Comparison of ENCODE assay signal across 8 mouse cellular contexts in the genomic region with DNA sequence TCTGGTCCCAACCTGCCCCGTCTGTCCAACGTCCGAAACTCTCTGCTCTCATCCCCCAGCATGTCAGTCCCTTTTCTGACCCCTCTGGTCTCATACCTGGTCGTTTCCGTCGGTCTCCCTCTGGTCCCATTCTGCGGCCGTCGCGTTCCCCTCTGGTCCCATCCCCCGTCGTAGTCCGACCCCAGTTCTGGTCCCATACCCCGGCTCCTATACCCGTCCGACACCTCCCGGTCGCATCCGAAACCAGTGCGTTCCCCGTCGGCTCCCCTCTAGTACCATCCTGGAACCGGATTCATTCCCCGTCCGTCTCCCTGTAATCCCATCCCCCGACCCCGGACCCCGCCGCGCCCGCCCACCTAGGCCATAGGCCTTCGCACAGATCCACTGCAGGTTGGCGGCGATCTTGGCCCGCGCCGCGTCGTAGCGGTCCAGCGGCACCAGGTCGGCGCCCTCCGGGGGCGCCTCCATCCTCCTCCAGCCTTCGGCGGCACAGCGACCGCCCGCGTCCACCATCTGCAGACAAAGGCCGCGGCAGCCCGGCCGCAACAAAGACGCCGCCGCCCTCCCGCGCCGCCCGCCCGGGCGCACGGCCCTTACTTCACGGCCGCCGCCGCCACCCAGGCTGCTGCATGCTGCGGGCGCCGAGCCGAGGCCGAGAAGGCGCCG. TPM values are rescaled to one million over a fixed set of nuclear protein-coding genes. Genes with fewer than 3 reads are reported as not detected.
A peak's percentile ranks its signal among the peaks of the same experiment; 100 is the strongest.
DNase-seq lines count a peak whose midpoint lies in the region; ATAC-seq and TF ChIP-seq lines count a peak whose summit lies in the region.

No protein-coding gene starts in this region.

- H3K9me3 ChIP-seq in forebrain, embryonic 10.5 days = no peaks in the 10 kb centered on the region
- no peaks in the 10 kb centered on the region for H3K9me3 ChIP-seq in intestine, embryonic 14.5 days (ENCODE audit: control insufficient read depth, low read length)
- H3K9me3 ChIP-seq in lung, postnatal 0 days (ENCODE audit: low read length) = no peaks in the 10 kb centered on the region
- no peaks in the 10 kb centered on the region for H3K9me3 ChIP-seq in stomach, embryonic 14.5 days (ENCODE audit: control insufficient read depth, low read depth, low read length)

- H3K36me3 ChIP-seq in forebrain, embryonic 10.5 days (replicated peaks) = peaks cover 31% of the 10 kb centered on the region
- H3K36me3 ChIP-seq in intestine, embryonic 14.5 days (ENCODE audit: control insufficient read depth, insufficient read depth, low read length) = no peaks in the 10 kb centered on the region
- no peaks in the 10 kb centered on the region for H3K36me3 ChIP-seq in lung, postnatal 0 days (ENCODE audit: insufficient read depth, low read length)
- no peaks in the 10 kb centered on the region for H3K36me3 ChIP-seq in stomach, embryonic 14.5 days (ENCODE audit: control insufficient read depth, insufficient read depth, low read length)

- DNase-seq in monocyte, adult 2 months (ENCODE audit: low read depth in 1 of 2, low spot score in 2 of 2) = peak; percentile 3 to 8
- DNase-seq in ZHBTc4 (ENCODE audit: low read depth, low spot score) = peak; percentile 62
- DNase-seq in forebrain, embryonic 10.5 days (ENCODE audit: extremely low spot score, low spot score) = peak; percentile 60
- peak; percentile 77 for DNase-seq in intestine, embryonic 14.5 days (ENCODE audit: low spot score)
- peak; percentile 26 for DNase-seq in lung, postnatal 0 days (ENCODE audit: low spot score)
- DNase-seq in cerebellum, adult 8-10 months = no peak

- H3K27ac ChIP-seq in forebrain, embryonic 10.5 days = peak overlapping the region; percentile 96
- H3K27ac ChIP-seq in intestine, embryonic 14.5 days (ENCODE audit: low read depth) = peak overlapping the region; percentile 66
- H3K27ac ChIP-seq in lung, postnatal 0 days (ENCODE audit: low read length) = peak overlapping the region; percentile 83
- H3K27ac ChIP-seq in stomach, embryonic 14.5 days (ENCODE audit: low read length) = peak overlapping the region; percentile 77

- no peak for TF ChIP-seq CTCF in lung, postnatal 0 days (IDR thresholded peaks at IDR 0.05)

- peak overlapping the region; percentile 95 for H3K9ac ChIP-seq in intestine, embryonic 14.5 days (ENCODE audit: low read length)
- peak overlapping the region; percentile 84 for H3K9ac ChIP-seq in lung, postnatal 0 days (replicated peaks; ENCODE audit: low read depth)
- H3K9ac ChIP-seq in stomach, embryonic 14.5 days (replicated peaks; ENCODE audit: low read depth, low read length) = peak overlapping the region; percentile 97

- H3K4me2 ChIP-seq in intestine, embryonic 14.5 days (ENCODE audit: low read length) = peak overlapping the region; percentile 90
- peak overlapping the region; percentile 90 for H3K4me2 ChIP-seq in lung, postnatal 0 days (replicated peaks; ENCODE audit: low read depth, low read length)
- H3K4me2 ChIP-seq in stomach, embryonic 14.5 days (replicated peaks; ENCODE audit: low read depth, low read length) = peak overlapping the region; percentile 88

- peak overlapping the region; percentile 74 for H3K4me3 ChIP-seq in forebrain, embryonic 10.5 days
- peak overlapping the region; percentile 87 for H3K4me3 ChIP-seq in intestine, embryonic 14.5 days (ENCODE audit: low read depth, low read length)
- peak overlapping the region; percentile 88 for H3K4me3 ChIP-seq in lung, postnatal 0 days (ENCODE audit: low read depth, low read length)
- peak overlapping the region; percentile 93 for H3K4me3 ChIP-seq in stomach, embryonic 14.5 days (ENCODE audit: low read depth, low read length)

- H3K27me3 ChIP-seq in forebrain, embryonic 10.5 days (ENCODE audit: poor library complexity, severe bottlenecking) = peaks cover 13% of the 10 kb centered on the region
- no peaks in the 10 kb centered on the region for H3K27me3 ChIP-seq in intestine, embryonic 14.5 days (replicated peaks; ENCODE audit: control insufficient read depth, insufficient read depth, low read length)
- H3K27me3 ChIP-seq in lung, postnatal 0 days (replicated peaks; ENCODE audit: insufficient read depth, low read length) = no peaks in the 10 kb centered on the region
- H3K27me3 ChIP-seq in stomach, embryonic 14.5 days (ENCODE audit: control insufficient read depth, insufficient read depth, low read length) = no peaks in the 10 kb centered on the region

- no peak for TF ChIP-seq EP300 in lung, postnatal 0 days (IDR thresholded peaks at IDR 0.05)

- under 1% methylated on average over 76 of the region's 76 CpGs for WGBS in forebrain, embryonic 10.5 days
- under 1% methylated on average over 76 of the region's 76 CpGs for WGBS in intestine, embryonic 14.5 days
- 1% methylated on average over 58 of the region's 76 CpGs for WGBS in lung, postnatal 0 days
- under 1% methylated on average over 73 of the region's 76 CpGs for WGBS in stomach, embryonic 14.5 days

- H3K4me1 ChIP-seq in forebrain, embryonic 10.5 days = peaks cover 40% of the 10 kb centered on the region
- peaks cover 28% of the 10 kb centered on the region; the same call in 1 of the 2 replicates for H3K4me1 ChIP-seq in intestine, embryonic 14.5 days (replicated peaks; ENCODE audit: control insufficient read depth, insufficient read depth, low read length)
- H3K4me1 ChIP-seq in lung, postnatal 0 days (ENCODE audit: insufficient read depth, low read depth, low read length) = peaks cover 2% of the 10 kb centered on the region; the same call in 1 of the 2 replicates
- peaks cover 30% of the 10 kb centered on the region for H3K4me1 ChIP-seq in stomach, embryonic 14.5 days (ENCODE audit: control insufficient read depth, insufficient read depth, low read length)

- no peak for ATAC-seq in monocyte, adult 5-6 weeks (replicated peaks; ENCODE audit: insufficient number of reproducible peaks, low FRiP score, low TSS enrichment, poor library complexity, severe bottlenecking)
- ATAC-seq in intestine, embryonic 14.5 days (replicated peaks; ENCODE audit: low FRiP score, low TSS enrichment, low read depth) = peak; percentile 6
- ATAC-seq in lung, postnatal 0 days = peak; percentile 2
- ATAC-seq in stomach, embryonic 14.5 days (ENCODE audit: insufficient number of reproducible peaks, insufficient read depth, low FRiP score, low read depth) = peak; percentile 3

RNA-seq across cellular contexts. Expression of a gene that starts 0.5 kb away (rescaled TPM):
- 6.8 to 26.4 TPM (median 13.4 TPM) in 3 replicates for total RNA-seq in monocyte, adult 5-6 weeks (2017)
- 24.5 and 28.9 TPM in 2 replicates for polyA plus RNA-seq in forebrain, embryonic 10.5 days (2016; fragmentation: Nextera tagmentation; extraction: Ambion mirVana)
- polyA plus RNA-seq in intestine, embryonic 14.5 days (2014; fragmentation: Nextera tagmentation; extraction: Ambion mirVana) = 16.8 and 17.7 TPM in 2 replicates
- 5.2 and 5.4 TPM in 2 replicates for polyA plus RNA-seq in lung, postnatal 0 days (2015; fragmentation: Nextera tagmentation; extraction: Ambion mirVana)
- polyA plus RNA-seq in stomach, embryonic 14.5 days (2014; fragmentation: Nextera tagmentation; extraction: Ambion mirVana) = 15.7 and 16.3 TPM in 2 replicates

RNA-seq across cellular contexts. Expression of a gene that starts 39.0 kb away (rescaled TPM):
- total RNA-seq in monocyte, adult 5-6 weeks (2017) = 29.9 to 55.6 TPM (median 51.8 TPM) in 3 replicates
- polyA plus RNA-seq in forebrain, embryonic 10.5 days (2016; fragmentation: Nextera tagmentation; extraction: Ambion mirVana) = 85.3 and 86.2 TPM in 2 replicates
- 90.2 and 90.3 TPM in 2 replicates for polyA plus RNA-seq in intestine, embryonic 14.5 days (2014; fragmentation: Nextera tagmentation; extraction: Ambion mirVana)
- 39.2 and 40.6 TPM in 2 replicates for polyA plus RNA-seq in lung, postnatal 0 days (2015; fragmentation: Nextera tagmentation; extraction: Ambion mirVana)
- 82.8 and 86.4 TPM in 2 replicates for polyA plus RNA-seq in stomach, embryonic 14.5 days (2014; fragmentation: Nextera tagmentation; extraction: Ambion mirVana)
